Mouse (Mus musculus): ENCODE data around the gene Capn5. TPM values are rescaled to one million over a fixed set of nuclear protein-coding genes. Genes with fewer than 3 reads are reported as not detected.

The Capn5 gene
- polyA plus RNA-seq, 1 experiment from 2014 or later: 4.0 TPM

GRCm38 (mm10) chr7:98145842-98146446 lies 32.1 kb downstream of the Capn5 start:
- WGBS: 79% methylated on average over 12 of the region's 12 CpGs

GRCm38 (mm10) chr7:98145402-98145801 lies 32.7 kb downstream of the Capn5 start, which contains the start of gene Omp:
TSS of gene Omp (minus strand) at chr7:98145502.
- no peak for ATAC-seq (ENCODE audit: extremely low read depth, insufficient number of reproducible peaks, low FRiP score, low TSS enrichment)
- no peaks in the 10 kb centered on the region for H3K9me3 ChIP-seq
- H3K27me3 ChIP-seq (replicated peaks): 0 out of 2 replicates have a peak, but pooled peaks cover 3% of the 10 kb centered on the region
- no peak within 1 kb of the TSS for H3K4me3 ChIP-seq
- peaks cover 32% of the 10 kb centered on the region for H3K4me1 ChIP-seq
- no peak within 1 kb of the TSS for H3K9ac ChIP-seq
- no peak within 1 kb of the TSS for H3K27ac ChIP-seq (replicated peaks)
- WGBS: 82% methylated on average over 5 of the region's 5 CpGs
- no peaks in the 10 kb centered on the region for H3K36me3 ChIP-seq
- H3K4me2 ChIP-seq: no peak within 1 kb of the TSS

More at GRCm38 (mm10) chr7:98145842-98146446, 32.1 kb downstream of the Capn5 start:
- Histone ChIP-seq H3K27me3 (replicated peaks) (0 out of 2 replicates have a peak, but pooled peaks cover 3% of the 10 kb centered on the region), H3K9ac (no peak overlapping the region), H3K9me3 (no peaks in the 10 kb centered on the region), H3K4me1 (peaks cover 29% of the 10 kb centered on the region), H3K36me3 (no peaks in the 10 kb centered on the region), H3K4me3 (no peak overlapping the region), H3K4me2 (no peak overlapping the region), H3K27ac (replicated peaks) (no peak overlapping the region)
- no peak for ATAC-seq (ENCODE audit: extremely low read depth, insufficient number of reproducible peaks, low FRiP score, low TSS enrichment)

GRCm38 (mm10) chr7:98142648-98143047 lies 35.4 kb downstream of the Capn5 start:
- Histone ChIP-seq H3K27me3 (replicated peaks) (0 out of 2 replicates have a peak, but pooled peaks cover 3% of the 10 kb centered on the region), H3K4me3 (no peak overlapping the region), H3K36me3 (no peaks in the 10 kb centered on the region), H3K27ac (replicated peaks) (no peak overlapping the region), H3K4me1 (peaks cover 33% of the 10 kb centered on the region), H3K4me2 (no peak overlapping the region), H3K9me3 (no peaks in the 10 kb centered on the region), H3K9ac (no peak overlapping the region)
- WGBS: 73% methylated on average over 3 of the region's 3 CpGs
- no peak for ATAC-seq (ENCODE audit: extremely low read depth, insufficient number of reproducible peaks, low FRiP score, low TSS enrichment)

GRCm38 (mm10) chr7:98142247-98142646 lies 35.8 kb downstream of the Capn5 start:
- 75% methylated on average over 8 of the region's 8 CpGs for WGBS
- H3K4me1 ChIP-seq: peaks cover 32% of the 10 kb centered on the region
- no peaks in the 10 kb centered on the region for H3K36me3 ChIP-seq
- H3K9me3 ChIP-seq: no peaks in the 10 kb centered on the region
- no peak overlapping the region for H3K4me3 ChIP-seq
- no peak for ATAC-seq (ENCODE audit: extremely low read depth, insufficient number of reproducible peaks, low FRiP score, low TSS enrichment)
- no peak overlapping the region for H3K9ac ChIP-seq
- no peak overlapping the region for H3K27ac ChIP-seq (replicated peaks)
- 0 out of 2 replicates have a peak, but pooled peaks cover 3% of the 10 kb centered on the region for H3K27me3 ChIP-seq (replicated peaks)
- H3K4me2 ChIP-seq: no peak overlapping the region

- H3K36me3 ChIP-seq: no peaks in the 10 kb centered on the region
- H3K27ac ChIP-seq (replicated peaks): 0 out of 2 replicates have a peak overlapping the region, but pooled peaks have one; percentile 25
- no peaks in the 10 kb centered on the region for H3K9me3 ChIP-seq
- no peak for ATAC-seq (ENCODE audit: extremely low read depth, insufficient number of reproducible peaks, low FRiP score, low TSS enrichment)
- H3K27me3 ChIP-seq (replicated peaks): 0 out of 2 replicates have a peak, but pooled peaks cover 3% of the 10 kb centered on the region
- no peak overlapping the region for H3K9ac ChIP-seq
- no peak overlapping the region for H3K4me3 ChIP-seq
- WGBS: 54% methylated on average over 3 of the region's 3 CpGs
- H3K4me2 ChIP-seq: no peak overlapping the region
- H3K4me1 ChIP-seq: peaks cover 32% of the 10 kb centered on the region
These were observed 36.9 kb downstream of the Capn5 start for GRCm38 (mm10) chr7:98141206-98141605.

GRCm38 (mm10) chr7:98140597-98140996 lies 37.5 kb downstream of the Capn5 start:
- Histone ChIP-seq H3K36me3 (no peaks in the 10 kb centered on the region), H3K4me1 (peaks cover 32% of the 10 kb centered on the region), H3K27me3 (replicated peaks) (0 out of 2 replicates have a peak, but pooled peaks cover 3% of the 10 kb centered on the region), H3K9ac (0 out of 2 replicates have a peak overlapping the region, but pooled peaks have one; percentile 16), H3K4me2 (no peak overlapping the region), H3K4me3 (no peak overlapping the region), H3K9me3 (no peaks in the 10 kb centered on the region), H3K27ac (replicated peaks) (peak overlapping the region; percentile 62)
- 3% methylated on average over 2 of the region's 2 CpGs for WGBS
- no peak; the same call in 1 of the 2 replicates for ATAC-seq (ENCODE audit: extremely low read depth, insufficient number of reproducible peaks, low FRiP score, low TSS enrichment)

GRCm38 (mm10) chr7:98139216-98139615 lies 38.9 kb downstream of the Capn5 start:
- Histone ChIP-seq H3K4me2 (peak overlapping the region; percentile 46), H3K36me3 (no peaks in the 10 kb centered on the region), H3K27ac (replicated peaks) (0 out of 2 replicates have a peak overlapping the region, but pooled peaks have one; percentile 1), H3K27me3 (replicated peaks) (no peaks in the 10 kb centered on the region), H3K9ac (no peak overlapping the region), H3K4me1 (peaks cover 32% of the 10 kb centered on the region), H3K9me3 (no peaks in the 10 kb centered on the region), H3K4me3 (no peak overlapping the region)
- 12% methylated on average over 9 of the region's 9 CpGs for WGBS
- no peak for ATAC-seq (ENCODE audit: extremely low read depth, insufficient number of reproducible peaks, low FRiP score, low TSS enrichment)

GRCm38 (mm10) chr7:98137995-98138394 lies 40.1 kb downstream of the Capn5 start:
- Histone ChIP-seq H3K27me3 (replicated peaks) (no peaks in the 10 kb centered on the region), H3K4me3 (no peak overlapping the region), H3K9ac (no peak overlapping the region), H3K4me1 (peaks cover 32% of the 10 kb centered on the region), H3K9me3 (no peaks in the 10 kb centered on the region), H3K4me2 (no peak overlapping the region), H3K36me3 (no peaks in the 10 kb centered on the region), H3K27ac (replicated peaks) (no peak overlapping the region)
- no peak for ATAC-seq (ENCODE audit: extremely low read depth, insufficient number of reproducible peaks, low FRiP score, low TSS enrichment)
- 66% methylated on average over 2 of the region's 2 CpGs for WGBS

- Histone ChIP-seq H3K9ac (no peak overlapping the region), H3K4me3 (no peak overlapping the region)
- WGBS: 55% methylated on average over 3 of the region's 3 CpGs
These were observed 40.5 kb downstream of the Capn5 start for GRCm38 (mm10) chr7:98137583-98137982.

GRCm38 (mm10) chr7:98131751-98132150 lies 46.3 kb downstream of the Capn5 start:
- ATAC-seq (ENCODE audit: extremely low read depth, insufficient number of reproducible peaks, low FRiP score, low TSS enrichment): no peak
- H3K9ac ChIP-seq: no peak overlapping the region
- H3K9me3 ChIP-seq: no peaks in the 10 kb centered on the region
- no peaks in the 10 kb centered on the region for H3K27me3 ChIP-seq (replicated peaks)
- 0 out of 2 replicates have a peak, but pooled peaks cover 5% of the 10 kb centered on the region for H3K36me3 ChIP-seq
- no peak overlapping the region for H3K4me2 ChIP-seq
- H3K27ac ChIP-seq (replicated peaks): no peak overlapping the region
- no peaks in the 10 kb centered on the region for H3K4me1 ChIP-seq
- 94% methylated on average over 8 of the region's 8 CpGs for WGBS
- no peak overlapping the region for H3K4me3 ChIP-seq

More at GRCm38 (mm10) chr7:98137583-98137982, 40.5 kb downstream of the Capn5 start:
- Histone ChIP-seq H3K4me1 (peaks cover 32% of the 10 kb centered on the region), H3K36me3 (no peaks in the 10 kb centered on the region), H3K27ac (replicated peaks) (no peak overlapping the region), H3K4me2 (no peak overlapping the region), H3K27me3 (replicated peaks) (no peaks in the 10 kb centered on the region), H3K9me3 (no peaks in the 10 kb centered on the region)
- ATAC-seq (ENCODE audit: extremely low read depth, insufficient number of reproducible peaks, low FRiP score, low TSS enrichment): no peak

- no peak for ATAC-seq (ENCODE audit: extremely low read depth, insufficient number of reproducible peaks, low FRiP score, low TSS enrichment)
- Histone ChIP-seq H3K9ac (no peak overlapping the region), H3K4me2 (no peak overlapping the region), H3K27me3 (replicated peaks) (peaks cover 12% of the 10 kb centered on the region; the same call in 1 of the 2 replicates), H3K27ac (replicated peaks) (no peak overlapping the region), H3K9me3 (no peaks in the 10 kb centered on the region), H3K36me3 (peaks cover 14% of the 10 kb centered on the region; the same call in 1 of the 2 replicates), H3K4me3 (no peak overlapping the region), H3K4me1 (peaks cover 1% of the 10 kb centered on the region; the same call in 1 of the 2 replicates)
- 30% methylated on average over 5 of the region's 5 CpGs for WGBS
These were observed 52.6 kb downstream of the Capn5 start for GRCm38 (mm10) chr7:98125473-98125872.
